Mouse (Mus musculus) heart, adult 2 months (tissue): ENCODE measurements around the gene 2310003L06Rik. TPM values are rescaled to one million over a fixed set of nuclear protein-coding genes. Genes with fewer than 3 reads are reported as not detected.

Source experiments
- DNase-seq, 2 experiments: peaks; one replicate each; pipeline ENCODE4 v3.0.0; 2021
- H3K27ac ChIP-seq: fragments of 200-600 bp; 2 replicates; pipeline ENCODE4 v1.8.1; 2022
- H3K27me3 ChIP-seq: fragments of 200-500 bp; 2 replicates; pipeline ENCODE4 v1.6.1; 2012; ENCODE audit warnings: mild to moderate bottlenecking, low read length, inconsistent platforms, mixed read lengths; ENCODE audit not compliant: control insufficient read depth, insufficient read depth
- H3K36me3 ChIP-seq: fragments of 200-500 bp; 2 replicates; pipeline ENCODE4 v1.6.1; 2012; ENCODE audit warnings: low read length, inconsistent platforms; ENCODE audit not compliant: control insufficient read depth, insufficient read depth
- H3K4me1 ChIP-seq: fragments of 200-500 bp; 2 replicates; pipeline ENCODE4 v1.6.1; 2011; ENCODE audit warnings: low read length; ENCODE audit not compliant: control insufficient read depth, insufficient read depth
- H3K4me3 ChIP-seq: fragments of 200-600 bp; 2 replicates; pipeline ENCODE4 v1.8.1; 2022
- H3K79me2 ChIP-seq: fragments of 200-500 bp; replicated peaks from 2 replicates; pipeline ENCODE4 v1.6.1; 2012; ENCODE audit warnings: mild to moderate bottlenecking, inconsistent platforms, low read length, moderate library complexity, mixed read lengths; ENCODE audit not compliant: control insufficient read depth, insufficient read depth
- H3K9ac ChIP-seq: fragments of 200-500 bp; 2 replicates; pipeline ENCODE4 v1.6.1; 2012; ENCODE audit warnings: low read depth, mild to moderate bottlenecking, control low read depth, inconsistent platforms, low read length, mixed read lengths
- CTCF ChIP-seq: fragments of 200-600 bp; IDR thresholded peaks from 2 replicates; pipeline ENCODE4 v1.8.1; 2022; ENCODE audit warnings: antibody characterized with exemption, mild to moderate bottlenecking, moderate library complexity
- EP300 ChIP-seq: fragments of 200-500 bp; IDR thresholded peaks from 2 replicates; pipeline ENCODE4 v1.6.1; 2011; ENCODE audit warnings: low read depth, low read length, control low read depth; ENCODE audit not compliant: insufficient read depth
- POLR2A ChIP-seq: fragments of 200-500 bp; IDR thresholded peaks from 2 replicates; pipeline ENCODE4 v1.6.1; 2011; ENCODE audit warnings: mild to moderate bottlenecking, low read depth, low read length, control low read depth; ENCODE audit not compliant: insufficient read depth
- WGBS: fragments of 180-500 bp; shearing (Covaris S2); methylation state at CpG from one replicate; pipeline ENCODE4 v1.1.7; 2018; 5-methylcytosine and 5-hydroxymethylcytosine counted together
- intact Hi-C: fragments of 180-260 bp; cut with DNase I; formaldehyde crosslinking; loops from one replicate; pipeline ENCODE4 v1.15.1; 2025
- polyA plus RNA-seq: library from polyadenylated mRNA; depleted of rRNA; stranded (reverse); fragments of >200 nt; gene quantifications from 2 replicates; pipeline ENCODE4 v1.2.3, GENCODE M21; 2012; rRNA removed
- total RNA-seq, 2 experiments: library from RNA; stranded (reverse); gene quantifications; 2 replicates each; pipeline ENCODE4 v1.2.3; 2021

Gene 2310003L06Rik
- total and polyA plus RNA-seq, 3 experiments, result not detected

- TF ChIP-seq POLR2A (no peak), CTCF (no peak), EP300 (no peak)
- no peak within 1 kb of the TSS for H3K4me3 ChIP-seq
- no peaks in the 10 kb centered on the region for H3K4me1 ChIP-seq
- no peak within 1 kb of the TSS for H3K27ac ChIP-seq
- 66% methylated on average over 3 of the region's 3 CpGs for WGBS
- H3K27me3 ChIP-seq, result no peaks in the 10 kb centered on the region
- intact Hi-C loops, result no loop called here
- DNase-seq, result no peak
- no peaks in the 10 kb centered on the region for H3K36me3 ChIP-seq
- H3K9ac ChIP-seq, result no peak within 1 kb of the TSS
- H3K79me2 ChIP-seq, result no peaks in the 10 kb centered on the region
Measured at GRCm38 (mm10) chr5:87979139-87979538, 9.9 kb downstream of the 2310003L06Rik start, which contains the start of gene Cabs1. Cabs1 (plus strand) TSS chr5:87979439.

- Histone ChIP-seq H3K4me3 (no peak overlapping the region), H3K9ac (no peak overlapping the region), H3K4me1 (no peaks in the 10 kb centered on the region), H3K79me2 (no peaks in the 10 kb centered on the region), H3K27me3 (no peaks in the 10 kb centered on the region), H3K36me3 (no peaks in the 10 kb centered on the region), H3K27ac (no peak overlapping the region)
- intact Hi-C loops, result no loop called here
- 50% methylated on average over 3 of the region's 3 CpGs for WGBS
- no peak for DNase-seq
- no peak for TF ChIP-seq EP300
- no peak for TF ChIP-seq CTCF
- no peak for TF ChIP-seq POLR2A
Measured at GRCm38 (mm10) chr5:87982468-87983214, 13.4 kb downstream of the 2310003L06Rik start.

GRCm38 (mm10) chr5:88002249-88002648 is 33.0 kb downstream of the 2310003L06Rik start, which contains the start of gene Smr3a:
Smr3a (plus strand) TSS chr5:88002549.
- intact Hi-C loops, result no loop called here
- Histone ChIP-seq H3K4me1 (no peaks in the 10 kb centered on the region), H3K36me3 (no peaks in the 10 kb centered on the region), H3K27me3 (no peaks in the 10 kb centered on the region), H3K79me2 (no peaks in the 10 kb centered on the region), H3K27ac (no peak within 1 kb of the TSS), H3K9ac (no peak within 1 kb of the TSS), H3K4me3 (no peak within 1 kb of the TSS)
- DNase-seq, result no peak
- 65% methylated on average over 3 of the region's 3 CpGs for whole genome bisulfite sequencing
- TF ChIP-seq CTCF (no peak), POLR2A (no peak), EP300 (no peak)

GRCm38 (mm10) chr5:88005241-88005640 is 36.0 kb downstream of the 2310003L06Rik start:
- TF ChIP-seq EP300 (no peak), POLR2A (no peak), CTCF (no peak)
- H3K4me1 ChIP-seq, result no peaks in the 10 kb centered on the region

More at GRCm38 (mm10) chr5:88005241-88005640, 36.0 kb downstream of the 2310003L06Rik start:
- Histone ChIP-seq H3K27ac (no peak overlapping the region), H3K4me3 (no peak overlapping the region), H3K9ac (no peak overlapping the region), H3K79me2 (no peaks in the 10 kb centered on the region), H3K36me3 (no peaks in the 10 kb centered on the region), H3K27me3 (no peaks in the 10 kb centered on the region)
- intact Hi-C loops, result no loop called here
- DNase-seq, result no peak

Other genes starting within 250 kb of the 2310003L06Rik start
- gene Csn1s2a, start 194.9 kb upstream of the 2310003L06Rik start, total RNA-seq, result not detected
- gene Csn1s2a, start 194.9 kb upstream of the 2310003L06Rik start, polyA plus RNA-seq, result not detected in 2 replicates
- gene Csn1s2b, start 161.4 kb upstream of the 2310003L06Rik start, total RNA-seq, result not detected
- not detected in 2 replicates for gene Csn1s2b, start 161.4 kb upstream of the 2310003L06Rik start, polyA plus RNA-seq
- not detected for gene Prr27, start 143.8 kb upstream of the 2310003L06Rik start, total RNA-seq
- 0.16 TPM in 1 of 2 replicates, not detected in the other for gene Prr27, start 143.8 kb upstream of the 2310003L06Rik start, polyA plus RNA-seq
- gene Odam, start 84.4 kb upstream of the 2310003L06Rik start, total RNA-seq, result not detected
- gene Odam, start 84.4 kb upstream of the 2310003L06Rik start, polyA plus RNA-seq, result not detected in 2 replicates
- gene Csn3, start 43.9 kb upstream of the 2310003L06Rik start, total RNA-seq, result not detected
- gene Csn3, start 43.9 kb upstream of the 2310003L06Rik start, polyA plus RNA-seq, result not detected in 2 replicates
- not detected for gene Gm28434, start 58 bp downstream of the 2310003L06Rik start, total RNA-seq
- gene Gm28434, start 58 bp downstream of the 2310003L06Rik start, polyA plus RNA-seq, result not detected in 2 replicates
- gene Cabs1, start 10.0 kb downstream of the 2310003L06Rik start, total RNA-seq, result not detected
- not detected in 2 replicates for gene Cabs1, start 10.0 kb downstream of the 2310003L06Rik start, polyA plus RNA-seq
- not detected for gene Smr3a, start 33.1 kb downstream of the 2310003L06Rik start, total RNA-seq
- gene Smr3a, start 33.1 kb downstream of the 2310003L06Rik start, polyA plus RNA-seq, result not detected in 2 replicates
- not detected for gene Smr2, start 117.1 kb downstream of the 2310003L06Rik start, total RNA-seq
- not detected in 2 replicates for gene Smr2, start 117.1 kb downstream of the 2310003L06Rik start, polyA plus RNA-seq
- gene Gm11116, start 142.1 kb downstream of the 2310003L06Rik start, total RNA-seq, result not detected
- gene Gm11116, start 142.1 kb downstream of the 2310003L06Rik start, polyA plus RNA-seq, result not detected in 2 replicates
- not detected for gene Gm11115, start 184.6 kb downstream of the 2310003L06Rik start, total RNA-seq
- gene Gm11115, start 184.6 kb downstream of the 2310003L06Rik start, polyA plus RNA-seq, result not detected in 2 replicates